Mouse (Mus musculus) ZHBTc4 (cell line): ENCODE data around the gene Mcoln2.

Source experiments
- DNase-seq: peaks from one replicate; pipeline ENCODE4 v3.0.0-alpha.2; 2011; ENCODE audit warnings: low read depth, low spot score

Mcoln2 gene

DNA sequence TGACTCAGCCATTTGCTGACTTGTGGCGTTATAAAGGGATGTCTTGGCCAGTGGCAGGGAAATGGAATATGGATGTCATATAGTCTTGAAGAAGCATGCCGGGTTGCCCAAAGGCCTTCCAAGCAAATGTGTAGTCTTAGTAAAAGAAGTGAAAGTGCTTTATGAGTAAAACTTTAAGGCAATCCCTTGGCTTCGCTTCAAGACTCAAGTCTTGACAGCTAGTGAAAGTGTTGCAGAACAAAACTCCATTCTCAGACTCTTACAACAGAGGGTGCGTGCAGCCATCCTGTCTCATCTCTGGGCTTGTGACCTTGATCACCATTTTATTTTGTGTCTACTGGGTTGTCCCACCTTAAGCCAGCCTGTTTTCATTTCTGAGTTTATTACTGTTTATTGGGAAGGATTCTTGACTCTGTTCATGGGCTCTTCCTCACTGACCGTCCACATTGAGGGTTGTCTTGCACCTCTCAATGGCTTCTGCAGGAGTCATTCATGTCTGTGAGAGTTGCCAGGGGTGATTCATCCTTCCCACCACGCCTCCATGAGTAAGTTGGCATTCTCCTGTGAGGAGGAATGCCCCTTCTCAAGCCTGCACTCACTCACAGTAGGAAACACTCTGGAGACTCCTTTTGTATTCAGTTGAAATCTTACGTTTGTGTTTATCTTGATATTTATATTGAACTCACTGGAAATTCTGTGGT lies 75.6 kb downstream of the Mcoln2 start:
- DNase-seq: no peak

- peak; percentile 45 for DNase-seq
These were observed 77.8 kb downstream of the Mcoln2 start for GRCm38 (mm10) chr3:146227427-146227826.

GRCm38 (mm10) chr3:146228559-146229310 lies 79.1 kb downstream of the Mcoln2 start:
- DNase-seq: no peak

DNA sequence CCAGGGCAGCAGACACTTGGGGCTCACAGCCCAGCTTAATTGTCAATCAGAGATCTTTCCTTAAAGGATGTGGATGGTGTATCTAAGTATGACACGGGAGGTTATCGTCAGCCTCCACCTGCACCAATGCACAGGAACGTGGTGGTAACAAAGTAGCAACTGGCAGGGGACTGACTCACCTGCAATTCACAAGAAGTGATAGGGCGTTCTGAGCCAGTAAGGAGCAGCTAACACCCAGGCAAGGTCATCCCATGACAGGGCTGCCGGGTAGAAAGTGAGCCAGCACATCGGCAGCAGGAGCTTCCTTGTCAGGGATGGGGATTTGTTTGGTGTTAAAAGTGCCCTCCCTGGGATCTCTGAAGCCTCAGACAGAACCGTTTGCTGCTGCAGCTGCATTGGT lies 83.1 kb downstream of the Mcoln2 start:
- DNase-seq: no peak

DNA sequence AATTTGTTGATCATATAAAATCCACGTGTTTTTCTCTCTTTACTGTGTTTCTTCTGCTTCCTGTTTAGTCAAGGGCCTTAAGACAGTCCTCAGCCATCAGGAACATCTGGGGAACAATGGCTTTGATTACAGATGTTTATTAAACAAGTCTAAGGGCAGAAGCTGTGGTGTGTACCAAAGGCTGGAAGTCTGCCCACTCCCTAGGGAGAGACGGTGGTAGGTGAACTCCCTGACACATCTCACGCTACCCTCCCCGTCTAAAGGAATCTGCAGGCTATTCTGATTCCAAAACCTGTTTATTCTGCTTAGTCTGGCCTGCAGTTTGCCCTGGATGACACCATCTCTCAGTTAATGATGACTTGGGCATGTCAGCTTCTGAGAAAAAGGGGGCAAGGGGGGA lies 84.1 kb downstream of the Mcoln2 start:
- DNase-seq: no peak

GRCm38 (mm10) chr3:146234530-146234929 lies 84.9 kb downstream of the Mcoln2 start:
- no peak for DNase-seq

GRCm38 (mm10) chr3:146236280-146236679 lies 86.6 kb downstream of the Mcoln2 start:
- no peak for DNase-seq

DNA sequence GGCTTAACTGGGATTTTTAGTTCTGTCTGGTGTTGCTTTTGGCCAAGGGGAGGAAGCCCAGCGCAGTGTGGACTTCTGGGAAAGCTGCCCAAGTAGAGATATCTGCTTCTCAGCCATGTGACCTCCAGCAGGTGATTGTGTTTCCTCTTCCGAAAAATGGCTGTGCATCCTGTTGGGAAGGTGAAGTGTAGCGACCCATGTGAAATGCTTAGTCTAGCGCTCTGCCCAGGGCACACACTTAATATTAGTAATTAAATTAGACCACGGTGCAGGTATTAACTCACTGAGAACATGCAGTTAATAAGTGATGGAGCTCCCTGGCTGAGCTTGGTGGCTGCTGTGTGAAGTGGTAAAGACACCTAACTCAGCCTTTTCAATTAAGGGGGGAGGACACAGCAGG lies 88.0 kb downstream of the Mcoln2 start:
- DNase-seq: no peak

DNA sequence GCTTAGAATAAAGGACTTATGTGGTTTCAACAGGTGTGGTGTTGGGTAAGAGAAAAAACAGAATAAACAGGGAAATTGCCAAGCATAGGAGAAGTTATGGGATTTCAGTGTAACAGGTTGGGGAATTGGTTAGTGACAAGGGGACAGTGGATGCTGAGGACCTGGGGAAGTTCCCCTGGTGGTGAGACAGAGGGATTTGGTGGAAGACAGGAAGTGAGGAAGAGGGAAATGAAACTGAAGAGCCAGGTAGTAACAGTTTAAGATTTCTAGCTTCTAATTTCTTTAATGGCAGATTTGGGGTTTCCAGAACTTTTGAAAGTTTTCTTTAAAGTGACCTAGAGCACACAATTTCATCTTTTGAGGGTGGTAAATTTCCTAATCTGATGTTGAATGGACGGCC lies 95.0 kb downstream of the Mcoln2 start:
- no peak for DNase-seq
